Mouse (Mus musculus) Patski (cell line): Measurements from ENCODE around the gene Adm2. TPM values are rescaled to one million over a fixed set of nuclear protein-coding genes. Genes with fewer than 3 reads are reported as not detected.

Source experiments
- ATAC-seq: fragments of 100-300 bp; one replicate; pipeline ENCODE4 v1.8.0; 2021
- CTCF ChIA-PET: fragments of 350-600 bp; sonication (Branson Sonifier 250); formaldehyde crosslinking; loops from one replicate; lab custom pipeline; 2022; ENCODE audit warnings: inconsistent platforms; lab: Charles Lee
- POLR2A ChIA-PET: fragments of 350-600 bp; sonication (Branson Sonifier 250); formaldehyde crosslinking; loops from one replicate; lab custom pipeline; 2022; ENCODE audit warnings: antibody characterized with exemption, inconsistent platforms; lab: Charles Lee
- DNase-seq: peaks from one replicate; pipeline ENCODE4 v3.0.0-alpha.2; 2011; ENCODE audit warnings: low read depth, low spot score
- H3K27me3 ChIP-seq: fragments of 371-371 bp; one replicate; pipeline ENCODE4 v1.5.1; 2021
- CTCF ChIP-seq: fragments of 100-300 bp; IDR thresholded peaks from one replicate; pipeline ENCODE4 v1.5.1; 2021
- in situ Hi-C: fragments of 300-500 bp; cut with MboI; formaldehyde crosslinking; loops from 3 replicates; pipeline ENCODE4 v1.11.1; 2018; ENCODE audit warnings: low pct_unique_long_range_greater_than_20kb, mixed read lengths
- polyA plus RNA-seq: library from polyadenylated mRNA; unstranded; gene quantifications from one replicate; pipeline ENCODE4 v1.2.3, GENCODE M21; 2021

Gene Adm2
- polyA plus RNA-seq, 1 experiment from 2014 or later: 0.14 TPM

DNA sequence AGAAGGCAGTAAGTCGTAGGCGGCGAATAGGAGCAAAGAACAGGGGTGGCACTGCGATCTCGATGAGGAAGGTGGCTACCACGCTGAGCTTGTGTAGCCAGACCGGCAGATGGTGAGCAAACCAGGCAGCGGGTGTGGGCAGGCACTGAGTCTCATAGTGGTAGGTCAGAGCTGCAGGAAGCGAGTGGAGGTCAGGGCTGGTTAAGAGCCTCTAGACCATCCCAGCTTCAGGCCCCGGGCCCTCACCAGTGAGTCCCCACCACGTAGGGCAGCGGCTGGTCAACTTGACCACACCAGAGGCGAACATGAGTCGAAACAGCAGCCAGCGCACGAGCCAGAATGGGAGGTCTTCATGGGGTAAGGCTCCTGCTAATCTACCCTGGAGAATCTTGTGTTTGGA, 31.3 kb downstream of the Adm2 start:
- no peak for TF ChIP-seq CTCF
- no peaks in the 10 kb centered on the region for H3K27me3 ChIP-seq
- ChIA-PET CTCF (no interaction called here), POLR2A (no interaction called here)
- in situ Hi-C loops: no loop called here
- no peak for DNase-seq
- ATAC-seq: no peak

DNA sequence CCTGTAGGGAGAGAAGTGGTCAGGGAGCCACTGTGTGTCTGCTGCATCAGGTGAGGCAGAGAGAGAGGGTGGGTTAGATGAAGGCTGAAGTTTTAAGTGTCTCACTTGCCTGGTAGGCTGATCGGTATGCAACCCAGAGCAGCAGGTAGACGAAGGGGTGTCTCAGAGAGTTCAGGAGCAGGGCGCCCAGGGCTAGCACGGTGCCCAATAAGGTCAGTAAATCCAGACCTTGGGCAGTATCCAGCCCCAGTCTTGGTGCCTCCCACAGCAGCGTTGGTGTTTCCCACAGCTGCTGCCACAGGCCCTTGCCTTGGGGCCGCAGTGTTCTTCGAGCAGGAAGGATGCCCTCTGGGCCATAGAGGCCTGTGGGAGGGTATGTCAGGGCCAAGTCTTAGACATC, 31.9 kb downstream of the Adm2 start:
- in situ Hi-C loops: no loop called here
- ChIA-PET CTCF (no interaction called here), POLR2A (no interaction called here)
- ATAC-seq (no peak), DNase-seq (no peak)
- H3K27me3 ChIP-seq: no peaks in the 10 kb centered on the region
- TF ChIP-seq CTCF: no peak

DNA sequence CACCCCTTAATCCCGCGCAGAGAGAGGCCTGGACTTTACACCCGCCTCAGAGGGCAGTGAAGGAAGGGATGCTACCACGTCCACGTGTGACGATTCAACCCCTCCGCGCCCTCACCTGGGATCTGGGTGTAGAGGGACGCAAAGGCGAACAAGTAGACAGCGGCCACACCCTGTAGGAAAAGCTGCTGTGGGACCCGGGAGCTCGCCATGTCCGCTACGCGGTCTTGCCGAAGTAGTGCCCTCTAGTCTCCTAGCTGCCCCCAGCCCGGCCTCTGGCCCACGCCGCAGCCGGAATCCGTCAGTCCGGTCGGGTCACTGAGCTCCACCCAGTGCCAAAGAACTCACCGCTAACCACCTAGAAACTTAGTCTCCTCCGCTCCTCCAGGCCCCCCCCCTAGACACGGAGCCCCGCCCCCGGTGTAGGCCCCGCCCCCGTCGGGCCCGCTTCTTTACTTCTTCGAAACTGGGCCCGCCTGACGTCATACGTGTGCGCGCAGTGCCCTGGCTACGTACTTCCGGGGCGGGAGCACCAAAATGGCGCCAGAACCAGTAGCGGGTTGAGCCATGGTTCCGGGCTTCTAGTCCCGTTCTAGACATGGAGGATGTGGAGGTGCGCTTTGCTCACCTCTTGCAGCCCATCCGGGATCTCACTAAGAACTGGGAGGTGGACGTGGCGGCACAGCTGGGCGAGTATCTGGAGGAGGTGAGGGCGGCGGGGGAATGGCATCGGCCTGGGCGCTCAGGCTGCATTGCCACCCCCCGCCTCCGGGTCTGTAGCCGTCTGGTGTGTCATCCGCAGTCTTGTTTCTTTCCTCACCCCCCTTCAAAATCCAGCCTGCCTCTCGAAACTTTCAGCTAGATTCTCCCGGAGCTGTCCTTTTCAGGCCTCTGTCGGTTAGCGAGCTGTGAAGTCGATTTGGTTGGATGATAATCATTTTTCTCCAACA, 33.0 kb downstream of the Adm2 start, which contains the start of the genes Lmf2 and Ncaph2:
Gene Lmf2 (minus strand): TSS at position 419 of the 947 bp plus-strand sequence.
Gene Ncaph2 (plus strand): TSS at position 479 of the 947 bp plus-strand sequence.
- CTCF ChIA-PET: interaction anchor here (1.0 to 1.1 kb wide), 2 partner anchors 17 to 18 kb away, joined by 3 to 6 read pairs; partner anchors contain the start of gene Sco2
- ATAC-seq (peak; percentile 61), DNase-seq (peak; percentile 63)
- POLR2A ChIA-PET: interaction anchor here (0.6 to 2.4 kb wide), 5 partner anchors 9 to 488 kb away, joined by 3 to 9 read pairs (median 5); partner anchors contain the start of gene Sco2
- no peaks in the 10 kb centered on the region for H3K27me3 ChIP-seq
- in situ Hi-C loops: no loop called here
- TF ChIP-seq CTCF: no peak

DNA sequence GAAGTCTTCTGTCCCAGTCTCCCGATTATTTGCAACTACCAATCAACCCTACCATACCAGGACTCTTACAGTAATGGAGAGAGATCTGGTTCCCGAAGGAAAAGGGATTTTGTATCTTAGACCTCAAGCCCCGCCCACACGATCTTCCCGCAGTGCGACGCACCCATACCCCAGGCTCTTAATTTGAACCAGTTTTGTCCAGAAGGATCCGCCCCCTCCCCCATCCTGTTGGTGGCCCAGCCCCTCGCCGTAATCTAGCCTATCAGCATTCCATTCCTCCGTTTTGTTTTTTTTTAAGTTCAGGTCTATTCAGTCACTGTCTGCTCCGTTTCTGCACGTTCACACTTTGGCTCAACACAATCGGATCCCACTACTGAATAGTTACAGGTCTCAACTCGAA, 33.9 kb downstream of the Adm2 start:
- H3K27me3 ChIP-seq: no peaks in the 10 kb centered on the region
- ChIA-PET CTCF (interaction anchor here (1.2 to 2.2 kb wide), 2 partner anchors 12 to 17 kb away, joined by 3 to 14 read pairs; partner anchors contain the start of gene Sco2), POLR2A (interaction anchor here (0.6 to 2.4 kb wide), 5 partner anchors 9 to 488 kb away, joined by 3 to 9 read pairs (median 4); partner anchors contain the start of gene Sco2)
- DNase-seq (peak; percentile 51), ATAC-seq (peak; percentile 37)
- in situ Hi-C loops: no loop called here
- no peak for TF ChIP-seq CTCF

DNA sequence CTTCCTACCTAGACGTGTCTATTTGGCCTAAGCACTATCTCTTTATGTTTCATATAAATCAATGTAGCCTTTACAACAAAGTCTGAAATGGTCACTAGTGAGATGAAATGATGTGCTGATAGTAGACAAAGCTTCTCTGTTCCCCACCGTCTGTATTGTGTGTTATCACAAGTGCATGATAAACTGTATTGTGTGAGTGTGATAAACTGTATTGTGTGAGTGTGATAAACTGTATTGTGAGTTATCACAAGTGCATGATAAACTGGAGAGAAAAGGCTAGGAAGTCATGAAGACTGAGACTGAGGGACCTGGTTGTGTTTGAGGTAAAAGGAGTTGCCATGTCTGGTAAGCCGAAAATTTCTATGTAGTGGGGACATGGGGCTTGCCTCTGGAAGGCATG, 36.3 kb downstream of the Adm2 start:
- DNase-seq (no peak), ATAC-seq (no peak)
- CTCF ChIA-PET: no interaction called here
- no peaks in the 10 kb centered on the region for H3K27me3 ChIP-seq
- POLR2A ChIA-PET: interaction anchor here (0.7 to 1.8 kb wide), 2 partner anchors 14 to 119 kb away, joined by 3 to 7 read pairs; partner anchors contain the start of gene Sco2
- no peak for TF ChIP-seq CTCF
- in situ Hi-C loops: no loop called here

DNA sequence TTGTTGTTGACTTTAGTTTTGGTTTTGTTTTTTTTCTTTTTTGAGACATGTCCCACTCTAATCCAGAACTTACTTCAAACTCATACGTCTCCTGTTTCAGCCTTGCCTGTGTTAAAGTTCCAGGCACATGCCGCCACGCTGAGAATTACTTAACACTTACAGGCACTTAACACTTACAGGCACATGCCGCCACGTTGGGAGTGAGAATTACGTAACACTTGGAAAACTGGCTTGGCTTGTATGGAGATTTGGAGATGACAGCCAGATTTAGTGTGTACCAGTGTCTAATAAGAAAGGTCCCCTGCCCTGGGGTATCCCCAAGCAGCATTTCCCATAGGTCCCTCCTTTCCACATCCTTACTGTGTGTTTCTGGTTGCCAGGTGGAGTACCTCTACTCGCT, 40.5 kb downstream of the Adm2 start:
- H3K27me3 ChIP-seq: no peaks in the 10 kb centered on the region
- CTCF ChIA-PET: interaction anchor here (3.3 kb wide), 1 partner anchor 11 kb away, joined by 20 read pairs; the partner anchor contains the start of gene Sco2
- no peak for DNase-seq
- TF ChIP-seq CTCF: no peak
- POLR2A ChIA-PET: interaction anchor here (1.8 kb wide), 1 partner anchor 8 kb away, joined by 6 read pairs; the partner anchor contains the start of genes Lmf2 and Ncaph2
- ATAC-seq: no peak
- in situ Hi-C loops: no loop called here

DNA sequence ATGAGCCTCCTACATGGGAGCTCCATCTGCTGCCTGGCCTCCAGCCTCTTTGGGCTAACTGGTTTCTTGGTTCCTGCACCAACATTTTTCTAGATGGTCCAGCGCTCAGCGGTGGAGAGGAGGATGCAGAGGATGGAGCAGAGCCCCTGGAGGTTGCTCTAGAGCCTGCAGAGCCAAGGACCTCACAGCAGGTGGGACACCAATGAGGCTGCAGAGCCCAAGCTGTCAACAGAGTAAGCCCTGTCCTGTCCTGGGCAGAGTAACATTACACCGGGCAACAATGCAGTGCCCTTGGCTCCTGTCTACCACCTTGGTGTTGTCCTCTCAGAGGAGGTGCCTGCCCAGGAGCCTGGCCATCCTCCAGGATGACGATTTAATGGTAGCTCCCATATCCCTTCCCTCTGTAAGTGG, 42.6 kb downstream of the Adm2 start:
- in situ Hi-C loops: no loop called here
- no peak for ATAC-seq
- no peak for TF ChIP-seq CTCF
- CTCF ChIA-PET: interaction anchor here (3.3 kb wide), 1 partner anchor 9 kb away, joined by 20 read pairs; the partner anchor contains the start of gene Sco2
- H3K27me3 ChIP-seq: no peaks in the 10 kb centered on the region
- DNase-seq: no peak
- POLR2A ChIA-PET: interaction anchor here (1.0 to 1.8 kb wide), 3 partner anchors 8 to 10 kb away, joined by 3 to 6 read pairs (median 4); partner anchors contain the start of genes Lmf2 and Ncaph2

DNA sequence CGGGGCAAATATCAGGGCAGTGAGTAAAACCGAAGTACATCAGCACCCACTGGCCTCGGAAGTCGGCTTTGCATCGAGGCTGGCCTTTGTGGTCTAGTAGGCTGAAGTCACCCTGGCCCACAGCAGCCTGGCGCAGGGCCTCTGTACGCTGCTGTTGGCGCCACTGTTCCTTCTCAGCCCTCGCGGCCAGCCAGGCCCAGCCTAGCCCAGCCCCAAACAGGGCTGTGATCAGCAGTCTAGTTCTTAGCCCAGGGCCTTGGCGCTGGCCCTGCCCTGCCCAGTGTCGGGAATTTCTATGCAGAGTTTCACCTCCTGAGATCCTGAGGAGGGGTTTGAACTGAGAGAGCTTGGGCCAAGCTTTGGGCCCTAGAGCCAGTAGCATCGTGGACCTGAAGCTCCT, 49.5 kb downstream of the Adm2 start:
- ChIA-PET CTCF (interaction anchor here (1.2 to 2.9 kb wide), 5 partner anchors 8 to 63 kb away, joined by 3 to 20 read pairs (median 7); partner anchors contain the start of genes Lmf2 and Ncaph2), POLR2A (interaction anchor here (1.1 to 2.3 kb wide), 4 partner anchors 8 to 162 kb away, joined by 3 to 9 read pairs (median 5); partner anchors contain the start of genes Lmf2 and Ncaph2)
- ATAC-seq: no peak
- in situ Hi-C loops: loop anchor here (10.0 kb wide), 1 partner anchor 547 kb away; no protein-coding TSS in a partner anchor
- no peak for DNase-seq
- H3K27me3 ChIP-seq: no peaks in the 10 kb centered on the region
- no peak for TF ChIP-seq CTCF

DNA sequence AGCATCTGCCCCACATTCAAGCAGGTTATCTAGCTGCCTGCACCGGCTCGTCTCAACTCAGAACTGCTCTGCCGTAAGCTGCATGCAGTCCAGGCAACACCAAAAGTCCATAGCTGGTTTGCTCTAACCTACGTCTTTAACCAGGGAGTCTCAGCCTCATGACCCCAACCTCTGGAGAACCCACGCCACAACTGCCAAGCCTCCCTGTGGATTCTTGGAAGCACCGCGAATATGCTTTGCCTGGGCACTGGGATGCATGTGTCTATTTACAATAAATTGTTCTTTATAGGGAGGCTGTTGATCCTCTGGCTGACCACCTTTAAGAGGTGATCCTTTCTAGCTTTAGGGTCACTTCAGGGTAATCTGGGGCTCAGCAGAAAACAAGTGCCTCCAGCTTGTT, 50.0 kb downstream of the Adm2 start:
- ChIA-PET POLR2A (interaction anchor here (1.1 to 2.3 kb wide), 5 partner anchors 8 to 162 kb away, joined by 3 to 9 read pairs (median 3); partner anchors contain the start of genes Lmf2 and Ncaph2), CTCF (interaction anchor here (0.7 to 2.9 kb wide), 8 partner anchors 8 to 85 kb away, joined by 3 to 20 read pairs (median 6); partner anchors contain the start of genes Lmf2 and Ncaph2)
- DNase-seq (no peak), ATAC-seq (no peak)
- H3K27me3 ChIP-seq: no peaks in the 10 kb centered on the region
- TF ChIP-seq CTCF: no peak
- in situ Hi-C loops: loop anchor here (10.0 kb wide), 1 partner anchor 548 kb away; no protein-coding TSS in a partner anchor
